ENCODE assay signal across 9 mouse cellular contexts in genomic region chr12:13083337-13084054, GRCm38 (mm10).
A peak's percentile ranks its signal among the peaks of the same experiment; 100 is the strongest.
DNase-seq lines count a peak whose midpoint lies in the region; ATAC-seq and TF ChIP-seq lines count a peak whose summit lies in the region.
"Had no signal": no experiment of that assay in that cellular context is flagged by ENCODE, and none has a peak within 500 bp of the region (broad histone marks: within the 10 kb centered on the region; RNA-seq: fewer than 3 reads in every experiment).

No protein-coding gene starts in this region.

- DNase-seq in layer of hippocampus, adult 2 months (ENCODE audit: low spot score in 2 of 2): peak; percentile 10 to 19
- no peak for DNase-seq in layer of hippocampus, adult 9-11 months
- DNase-seq in forebrain, embryonic 14.5 days (ENCODE audit: low spot score): peak; percentile 81
- DNase-seq in hindbrain, postnatal 0 days (ENCODE audit: low spot score): peak; percentile 88
- DNase-seq in urinary bladder, adult 2 months (ENCODE audit: low spot score): no peak
- DNase-seq in urinary bladder, postnatal 10 days (ENCODE audit: low spot score): no peak

- no peaks in the 10 kb centered on the region for H3K36me3 ChIP-seq in forebrain, embryonic 14.5 days (ENCODE audit: control insufficient read depth, insufficient read depth, low read length)
- H3K36me3 ChIP-seq in hindbrain, postnatal 0 days (ENCODE audit: insufficient read depth, low read length): no peaks in the 10 kb centered on the region
- H3K36me3 ChIP-seq in neural tube, embryonic 12.5 days: no peaks in the 10 kb centered on the region
- H3K36me3 ChIP-seq: G1E had no signal

- H3K4me3 ChIP-seq in layer of hippocampus, adult 2 months: no peak overlapping the region
- no peak overlapping the region for H3K4me3 ChIP-seq in forebrain, embryonic 14.5 days (ENCODE audit: low read depth, low read length)
- H3K4me3 ChIP-seq in hindbrain, postnatal 0 days (ENCODE audit: low read length): no peak overlapping the region
- H3K4me3 ChIP-seq in neural tube, embryonic 12.5 days: no peak overlapping the region

- no peaks in the 10 kb centered on the region for H3K9me3 ChIP-seq in forebrain, embryonic 14.5 days (replicated peaks; ENCODE audit: control insufficient read depth, low read length)
- no peaks in the 10 kb centered on the region for H3K9me3 ChIP-seq in hindbrain, postnatal 0 days (ENCODE audit: low read length)
- H3K9me3 ChIP-seq in neural tube, embryonic 12.5 days: no peaks in the 10 kb centered on the region
- H3K9me3 ChIP-seq: G1E had no signal

- no peaks in the 10 kb centered on the region for H3K27me3 ChIP-seq in forebrain, embryonic 14.5 days (replicated peaks; ENCODE audit: control insufficient read depth, insufficient read depth, low read length)
- no peaks in the 10 kb centered on the region for H3K27me3 ChIP-seq in hindbrain, postnatal 0 days (ENCODE audit: insufficient read depth, low read length)
- no peaks in the 10 kb centered on the region for H3K27me3 ChIP-seq in neural tube, embryonic 12.5 days (replicated peaks)

- H3K27ac ChIP-seq in layer of hippocampus, adult 2 months: no peak overlapping the region
- no peak overlapping the region for H3K27ac ChIP-seq in forebrain, embryonic 14.5 days (ENCODE audit: low read depth, low read length)
- no peak overlapping the region for H3K27ac ChIP-seq in hindbrain, postnatal 0 days
- H3K27ac ChIP-seq in neural tube, embryonic 12.5 days: no peak overlapping the region

- no peak overlapping the region for H3K4me2 ChIP-seq in forebrain, embryonic 14.5 days (ENCODE audit: low read length)
- H3K4me2 ChIP-seq in hindbrain, postnatal 0 days (ENCODE audit: low read depth, low read length): no peak overlapping the region
- no peak overlapping the region for H3K4me2 ChIP-seq in neural tube, embryonic 12.5 days (replicated peaks)

- peaks cover 5% of the 10 kb centered on the region for H3K4me1 ChIP-seq in forebrain, embryonic 14.5 days (ENCODE audit: control insufficient read depth, insufficient read depth, low read length)
- H3K4me1 ChIP-seq in hindbrain, postnatal 0 days (ENCODE audit: insufficient read depth, low read length): no peaks in the 10 kb centered on the region
- 0 out of 2 replicates have a peak, but pooled peaks cover 9% of the 10 kb centered on the region for H3K4me1 ChIP-seq in neural tube, embryonic 12.5 days

- H3K9ac ChIP-seq in forebrain, embryonic 14.5 days (ENCODE audit: low read length): no peak overlapping the region
- no peak overlapping the region for H3K9ac ChIP-seq in hindbrain, postnatal 0 days (replicated peaks; ENCODE audit: low read length)
- H3K9ac ChIP-seq in neural tube, embryonic 12.5 days: no peak overlapping the region

- WGBS in forebrain, embryonic 14.5 days: 24% methylated on average over 8 of the region's 8 CpGs
- WGBS in hindbrain, postnatal 0 days: 30% methylated on average over 8 of the region's 8 CpGs
- WGBS in neural tube, embryonic 12.5 days: 50% methylated on average over 8 of the region's 8 CpGs

- peak; percentile 85 for ATAC-seq in forebrain, embryonic 14.5 days
- peak; percentile 83 for ATAC-seq in hindbrain, postnatal 0 days
- ATAC-seq in neural tube, embryonic 12.5 days (ENCODE audit: low FRiP score, low read depth): peak; percentile 94
- ATAC-seq in erythroblast, adult 5-6 weeks (replicated peaks; ENCODE audit: low FRiP score, poor library complexity, severe bottlenecking): no peak

- TF ChIP-seq CTCF in layer of hippocampus, adult 2 months (conservative IDR thresholded peaks at IDR 0.05): no peak
- no peak for TF ChIP-seq CTCF in hindbrain, postnatal 0 days (IDR thresholded peaks at IDR 0.05; ENCODE audit: low read depth)

Comparison
In these comparisons a context has a peak if more than half of its experiments do, and no peak if none do; other contexts are left out.
1. DNase-seq: peak in layer of hippocampus, adult 2 months (2 of 2), forebrain, embryonic 14.5 days (single experiment) and hindbrain, postnatal 0 days (single experiment); none in layer of hippocampus, adult 9-11 months (single experiment), urinary bladder, adult 2 months (single experiment) and urinary bladder, postnatal 10 days (single experiment).